Mouse (Mus musculus) liver, embryonic 15.5 days (tissue): ENCODE data around the gene Fanci. TPM values are rescaled to one million over a fixed set of nuclear protein-coding genes. Genes with fewer than 3 reads are reported as not detected.

ENCODE experiments used
- ATAC-seq: fragments of 200-750 bp; cut with Nextera tagmentation; 2 replicates; pipeline ENCODE4 v1.8.0; 2017; ENCODE audit warnings: moderate number of reproducible peaks, mild to moderate bottlenecking, moderate library complexity; ENCODE audit not compliant: insufficient read depth
- H3K27ac ChIP-seq: fragments of 300-500 bp; sonication (generic); replicated peaks from 2 replicates; pipeline ENCODE4 v1.5.1; 2015; ENCODE audit warnings: mild to moderate bottlenecking, inconsistent platforms
- H3K27me3 ChIP-seq: fragments of 300-500 bp; sonication (generic); 2 replicates; pipeline ENCODE4 v1.6.1; 2015; ENCODE audit warnings: mild to moderate bottlenecking, inconsistent platforms
- H3K36me3 ChIP-seq: fragments of 300-500 bp; sonication (generic); replicated peaks from 2 replicates; pipeline ENCODE4 v1.6.1; 2015; ENCODE audit warnings: moderate library complexity, mild to moderate bottlenecking, inconsistent platforms
- H3K4me1 ChIP-seq: fragments of 300-500 bp; sonication (generic); replicated peaks from 2 replicates; pipeline ENCODE4 v1.6.1; 2015; ENCODE audit warnings: inconsistent platforms
- H3K4me2 ChIP-seq: fragments of 300-500 bp; sonication (generic); 2 replicates; pipeline ENCODE4 v1.6.1; 2015; ENCODE audit warnings: moderate library complexity, mild to moderate bottlenecking, inconsistent platforms
- H3K4me3 ChIP-seq: fragments of 300-500 bp; sonication (generic); replicated peaks from 2 replicates; pipeline ENCODE4 v1.5.1; 2015; ENCODE audit warnings: mild to moderate bottlenecking, inconsistent platforms
- H3K9ac ChIP-seq: fragments of 300-500 bp; sonication (generic); 2 replicates; pipeline ENCODE4 v1.6.1; 2015; ENCODE audit warnings: moderate library complexity, mild to moderate bottlenecking, inconsistent platforms
- H3K9me3 ChIP-seq: fragments of 300-500 bp; sonication (generic); replicated peaks from 2 replicates; pipeline ENCODE4 v1.6.1; 2016; ENCODE audit warnings: inconsistent platforms
- WGBS: fragments of 180-500 bp; shearing (Covaris S2); methylation state at CpG from one replicate; pipeline ENCODE4 v1.1.7; 2015; ENCODE audit warnings: mixed read lengths; ENCODE audit not compliant: insufficient replicate concordance; 5-methylcytosine and 5-hydroxymethylcytosine counted together
- polyA plus RNA-seq: library from polyadenylated mRNA; unstranded; fragments of >200 nt; fragmentation: Nextera tagmentation; extraction: Ambion mirVana; gene quantifications from 2 replicates; pipeline ENCODE4 v1.2.1, GENCODE M21; 2015

The Fanci gene
- polyA plus RNA-seq, 1 experiment from 2014 or later, result 8.6 TPM

GRCm38 (mm10) chr7:79362830-79363229, 28.9 kb upstream of the Fanci start:
- 63% methylated on average over 7 of the region's 7 CpGs for WGBS
- H3K4me1 ChIP-seq, result peaks cover 19% of the 10 kb centered on the region

GRCm38 (mm10) chr7:79363370-79364043, 28.2 kb upstream of the Fanci start:
- no peak overlapping the region for H3K27ac ChIP-seq
- WGBS, result 18% methylated on average over 8 of the region's 8 CpGs
- ATAC-seq, result peak; percentile 20
- no peak overlapping the region for H3K4me2 ChIP-seq
- peaks cover 42% of the 10 kb centered on the region for H3K36me3 ChIP-seq
- H3K9me3 ChIP-seq, result no peaks in the 10 kb centered on the region
- peaks cover 12% of the 10 kb centered on the region for H3K4me1 ChIP-seq
- H3K4me3 ChIP-seq, result no peak overlapping the region
- no peaks in the 10 kb centered on the region for H3K27me3 ChIP-seq
- H3K9ac ChIP-seq, result no peak overlapping the region

More at GRCm38 (mm10) chr7:79362830-79363229, 28.9 kb upstream of the Fanci start:
- H3K9ac ChIP-seq, result no peak overlapping the region
- H3K27ac ChIP-seq, result no peak overlapping the region
- no peak for ATAC-seq
- no peak overlapping the region for H3K4me2 ChIP-seq
- H3K9me3 ChIP-seq, result no peaks in the 10 kb centered on the region
- H3K4me3 ChIP-seq, result no peak overlapping the region
- no peaks in the 10 kb centered on the region for H3K27me3 ChIP-seq
- H3K36me3 ChIP-seq, result peaks cover 49% of the 10 kb centered on the region

GRCm38 (mm10) chr7:79368664-79369063, 23.1 kb upstream of the Fanci start:
- ATAC-seq, result no peak
- Histone ChIP-seq H3K4me1 (0 out of 2 replicates have a peak, but pooled peaks cover 2% of the 10 kb centered on the region), H3K27ac (no peak overlapping the region), H3K9ac (no peak overlapping the region), H3K9me3 (no peaks in the 10 kb centered on the region), H3K4me2 (no peak overlapping the region), H3K4me3 (no peak overlapping the region), H3K27me3 (0 out of 2 replicates have a peak, but pooled peaks cover 3% of the 10 kb centered on the region), H3K36me3 (0 out of 2 replicates have a peak, but pooled peaks cover 5% of the 10 kb centered on the region)
- 26% methylated on average over 5 of the region's 5 CpGs for WGBS

- Histone ChIP-seq H3K4me1 (0 out of 2 replicates have a peak, but pooled peaks cover 2% of the 10 kb centered on the region), H3K27ac (no peak overlapping the region), H3K27me3 (0 out of 2 replicates have a peak, but pooled peaks cover 3% of the 10 kb centered on the region), H3K36me3 (0 out of 2 replicates have a peak, but pooled peaks cover 5% of the 10 kb centered on the region), H3K9ac (no peak overlapping the region), H3K4me3 (no peak overlapping the region), H3K9me3 (no peaks in the 10 kb centered on the region), H3K4me2 (no peak overlapping the region)
- no peak for ATAC-seq
- 39% methylated on average over 4 of the region's 4 CpGs for WGBS
These were observed 22.3 kb upstream of the Fanci start for GRCm38 (mm10) chr7:79369416-79369815.

- peak; percentile 67; the same call in 1 of the 2 replicates for ATAC-seq
- Histone ChIP-seq H3K27me3 (peaks cover 10% of the 10 kb centered on the region; the same call in 1 of the 2 replicates), H3K27ac (no peak overlapping the region), H3K36me3 (no peaks in the 10 kb centered on the region), H3K4me2 (no peak overlapping the region), H3K9ac (no peak overlapping the region), H3K4me1 (0 out of 2 replicates have a peak, but pooled peaks cover 2% of the 10 kb centered on the region), H3K4me3 (no peak overlapping the region), H3K9me3 (no peaks in the 10 kb centered on the region)
- WGBS, result 12% methylated on average over 10 of the region's 10 CpGs
These were observed 20.3 kb upstream of the Fanci start for GRCm38 (mm10) chr7:79371321-79371879.

- Histone ChIP-seq H3K27ac (no peak overlapping the region), H3K4me3 (no peak overlapping the region), H3K27me3 (peaks cover 10% of the 10 kb centered on the region), H3K9ac (no peak overlapping the region), H3K4me2 (no peak overlapping the region), H3K9me3 (no peaks in the 10 kb centered on the region), H3K4me1 (peaks cover 10% of the 10 kb centered on the region; the same call in 1 of the 2 replicates), H3K36me3 (no peaks in the 10 kb centered on the region)
- ATAC-seq, result no peak
These were observed 17.7 kb upstream of the Fanci start for GRCm38 (mm10) chr7:79374017-79374416.

- Histone ChIP-seq H3K4me3 (no peak overlapping the region), H3K9ac (no peak overlapping the region), H3K4me1 (peaks cover 10% of the 10 kb centered on the region; the same call in 1 of the 2 replicates), H3K27me3 (peaks cover 15% of the 10 kb centered on the region), H3K27ac (no peak overlapping the region), H3K36me3 (no peaks in the 10 kb centered on the region), H3K4me2 (no peak overlapping the region), H3K9me3 (no peaks in the 10 kb centered on the region)
- ATAC-seq, result no peak
- WGBS, result 73% methylated on average over 5 of the region's 5 CpGs
These were observed 16.1 kb upstream of the Fanci start for GRCm38 (mm10) chr7:79375594-79375993.

GRCm38 (mm10) chr7:79376516-79377275, 15.0 kb upstream of the Fanci start:
- WGBS, result 26% methylated on average over 10 of the region's 10 CpGs
- ATAC-seq, result peak; percentile 74
- H3K27ac ChIP-seq, result no peak overlapping the region; the same call in 1 of the 2 replicates

GRCm38 (mm10) chr7:79386422-79387133, 5.2 kb upstream of the Fanci start, which contains the start of gene Rlbp1:
Rlbp1 (minus strand) TSS chr7:79387048.
- Histone ChIP-seq H3K9ac (no peak within 1 kb of the TSS), H3K9me3 (no peaks in the 10 kb centered on the region), H3K36me3 (no peaks in the 10 kb centered on the region), H3K27ac (no peak within 1 kb of the TSS), H3K4me3 (no peak within 1 kb of the TSS), H3K27me3 (no peaks in the 10 kb centered on the region), H3K4me2 (no peak within 1 kb of the TSS), H3K4me1 (peaks cover 3% of the 10 kb centered on the region)
- 69% methylated on average over 16 of the region's 16 CpGs for WGBS
- no peak for ATAC-seq

More at GRCm38 (mm10) chr7:79376516-79377275, 15.0 kb upstream of the Fanci start:
- peaks cover 8% of the 10 kb centered on the region; the same call in 1 of the 2 replicates for H3K4me1 ChIP-seq
- no peaks in the 10 kb centered on the region for H3K9me3 ChIP-seq
- no peak overlapping the region for H3K9ac ChIP-seq
- no peaks in the 10 kb centered on the region for H3K36me3 ChIP-seq
- peaks cover 13% of the 10 kb centered on the region for H3K27me3 ChIP-seq
- H3K4me2 ChIP-seq, result no peak overlapping the region
- H3K4me3 ChIP-seq, result no peak overlapping the region

GRCm38 (mm10) chr7:79387140-79387539, 4.6 kb upstream of the Fanci start:
- no peak for ATAC-seq
- Histone ChIP-seq H3K9ac (no peak overlapping the region), H3K4me2 (no peak overlapping the region), H3K4me3 (no peak overlapping the region), H3K27ac (no peak overlapping the region), H3K9me3 (no peaks in the 10 kb centered on the region), H3K36me3 (no peaks in the 10 kb centered on the region), H3K27me3 (no peaks in the 10 kb centered on the region), H3K4me1 (peaks cover 5% of the 10 kb centered on the region)
- WGBS, result 65% methylated on average over 8 of the region's 8 CpGs
